Mouse (Mus musculus): Measurements from ENCODE around the gene Srgn. TPM values are rescaled to one million over a fixed set of nuclear protein-coding genes. Genes with fewer than 3 reads are reported as not detected.

The Srgn gene
- 199 TPM for polyA plus RNA-seq (2014; fragmentation: Illumina TruSeq; extraction: RNeasy Lipid Tissue Mini Kit (QIAGEN cat#74804); ENCODE audit: insufficient read depth, low read depth, low replicate concordance)

DNA sequence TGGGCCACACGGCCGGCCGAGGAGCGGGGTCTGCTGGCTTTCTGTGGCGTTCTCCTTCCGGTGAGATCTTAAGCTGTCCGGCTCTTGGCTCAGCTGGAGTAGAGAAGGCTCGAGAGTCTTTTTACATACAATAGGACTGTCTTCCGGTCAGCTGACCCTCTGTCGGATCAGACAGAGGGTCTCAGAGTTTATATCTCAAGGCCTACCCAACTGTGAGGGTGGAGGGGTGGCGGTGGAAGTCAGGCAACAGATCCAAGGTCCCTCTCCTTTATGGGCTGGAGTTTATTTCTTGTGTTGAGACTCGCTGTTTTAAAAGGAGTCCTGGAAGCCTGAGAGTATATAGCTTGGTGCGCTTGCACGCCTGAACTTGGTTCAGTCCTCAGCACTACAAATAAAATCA is at the start of gene Srgn:
Gene Srgn, minus strand, starts transcription at position 101 of the 400 bp plus-strand sequence.

DNA sequence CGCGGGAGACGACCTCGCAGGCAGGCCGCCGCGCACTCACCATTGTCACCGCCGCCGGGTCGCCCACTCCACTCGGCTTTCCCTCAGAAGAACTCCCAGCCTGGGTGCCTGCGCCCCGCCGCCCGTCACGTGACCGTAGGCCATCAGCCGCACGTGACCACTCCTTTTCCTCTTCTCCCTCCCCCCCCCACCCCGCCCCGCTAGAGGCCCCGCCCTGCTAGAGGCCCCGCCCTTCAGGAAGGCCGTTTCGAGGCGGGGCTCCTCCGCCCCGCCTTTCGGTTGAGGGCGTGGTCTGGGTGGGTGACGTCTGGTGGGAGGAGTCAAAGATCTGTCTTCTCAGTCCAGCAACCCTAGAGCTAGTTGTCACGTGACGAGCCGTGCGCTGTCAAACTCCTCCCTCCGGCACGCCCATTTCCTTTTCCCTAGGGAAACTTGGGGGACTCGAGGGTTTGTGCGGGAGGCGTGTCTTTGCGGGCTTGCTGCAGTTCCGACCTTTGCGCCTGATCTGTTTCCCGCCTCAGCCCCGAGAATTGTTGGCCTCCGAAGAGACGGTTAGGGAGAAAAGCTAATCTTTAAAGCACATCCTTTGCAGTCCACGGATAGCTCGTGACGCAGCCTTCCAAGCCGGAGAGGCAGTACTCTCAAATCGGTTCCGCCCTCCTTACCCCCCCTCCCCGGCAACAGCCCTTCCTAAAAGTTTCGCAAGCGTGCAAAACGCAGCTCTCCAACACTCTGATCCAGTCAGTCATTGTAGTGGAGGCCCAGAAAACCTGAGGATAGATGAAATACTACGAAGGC is 40.4 kb downstream of the Srgn start, which contains the start of gene Vps26a:
Gene Vps26a, minus strand, starts transcription at position 188 of the 798 bp plus-strand sequence.

DNA sequence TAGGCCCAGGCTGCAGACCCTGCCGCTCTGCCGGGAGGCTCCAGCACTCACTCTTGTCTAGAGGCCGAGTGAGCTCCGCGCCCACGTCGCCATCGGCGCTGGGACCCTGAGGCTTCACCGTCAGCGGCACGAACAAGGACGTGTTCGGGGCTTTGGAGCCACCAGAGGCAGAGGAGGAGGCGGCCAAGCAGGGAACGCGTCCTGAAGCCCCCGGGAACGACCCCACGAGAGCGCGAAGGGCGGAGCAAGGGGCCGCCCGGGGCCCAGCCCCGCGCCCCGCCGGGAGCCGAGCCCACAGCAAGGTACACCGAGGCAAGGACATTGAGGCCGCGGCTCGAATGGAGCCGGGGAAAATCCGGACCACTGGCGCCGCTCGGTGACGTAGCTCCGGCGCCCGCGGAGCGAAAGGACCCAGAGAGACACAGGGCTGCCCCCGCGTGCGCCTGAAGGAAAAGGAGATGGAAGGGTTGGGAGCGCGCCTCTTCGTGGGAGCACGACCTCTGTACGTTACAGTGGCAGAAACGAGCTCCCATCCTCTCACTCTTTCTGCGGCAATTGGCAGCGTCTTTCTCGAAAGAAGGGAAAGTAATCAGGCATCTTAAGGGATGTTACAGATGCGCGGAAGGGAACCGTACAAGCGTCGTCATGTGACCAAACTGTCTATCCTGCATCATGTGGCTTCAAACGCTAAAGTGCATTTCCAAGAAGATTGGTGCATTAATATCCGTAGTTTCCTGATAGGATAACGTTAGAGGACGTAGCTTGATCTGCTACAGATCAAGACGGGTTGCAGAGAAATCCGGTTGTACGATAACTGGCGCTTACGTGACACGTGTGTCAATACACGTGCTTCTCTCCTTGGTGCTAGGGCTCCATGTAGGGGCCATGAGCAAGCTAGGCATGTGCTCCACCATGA is 77.6 kb downstream of the Srgn start, which contains the start of the genes 4930507D05Rik and Supv3l1:
Gene 4930507D05Rik, plus strand, starts transcription at position 126 of the 916 bp plus-strand sequence.
Gene Supv3l1, minus strand, starts transcription at position 375 of the 916 bp plus-strand sequence.

Other genes with a start within 250 kb of the Srgn start
- gene Hk1, start 147.5 kb downstream of the Srgn start, polyA plus RNA-seq (2014; fragmentation: Illumina TruSeq; extraction: RNeasy Lipid Tissue Mini Kit (QIAGEN cat#74804); ENCODE audit: insufficient read depth, low read depth, low replicate concordance): 17.9 TPM
- gene Hkdc1, start 105.0 kb downstream of the Srgn start, polyA plus RNA-seq (2014; fragmentation: Illumina TruSeq; extraction: RNeasy Lipid Tissue Mini Kit (QIAGEN cat#74804); ENCODE audit: insufficient read depth, low read depth, low replicate concordance): 3.0 TPM
- gene 4930507D05Rik, start 78.0 kb downstream of the Srgn start, polyA plus RNA-seq (2014; fragmentation: Illumina TruSeq; extraction: RNeasy Lipid Tissue Mini Kit (QIAGEN cat#74804); ENCODE audit: insufficient read depth, low read depth, low replicate concordance): not detected
- 8.4 TPM for gene Supv3l1, start 77.7 kb downstream of the Srgn start, polyA plus RNA-seq (2014; fragmentation: Illumina TruSeq; extraction: RNeasy Lipid Tissue Mini Kit (QIAGEN cat#74804); ENCODE audit: insufficient read depth, low read depth, low replicate concordance)
- 33.3 TPM for gene Vps26a, start 40.6 kb downstream of the Srgn start, polyA plus RNA-seq (2014; fragmentation: Illumina TruSeq; extraction: RNeasy Lipid Tissue Mini Kit (QIAGEN cat#74804); ENCODE audit: insufficient read depth, low read depth, low replicate concordance)
- gene Kif1bp, start 51.0 kb upstream of the Srgn start, polyA plus RNA-seq (2014; fragmentation: Illumina TruSeq; extraction: RNeasy Lipid Tissue Mini Kit (QIAGEN cat#74804); ENCODE audit: insufficient read depth, low read depth, low replicate concordance): 24.5 TPM
- 16.6 TPM for gene Ddx21, start 74.8 kb upstream of the Srgn start, polyA plus RNA-seq (2014; fragmentation: Illumina TruSeq; extraction: RNeasy Lipid Tissue Mini Kit (QIAGEN cat#74804); ENCODE audit: insufficient read depth, low read depth, low replicate concordance)
- 53.1 TPM for gene Ddx50, start 123.8 kb upstream of the Srgn start, polyA plus RNA-seq (2014; fragmentation: Illumina TruSeq; extraction: RNeasy Lipid Tissue Mini Kit (QIAGEN cat#74804); ENCODE audit: insufficient read depth, low read depth, low replicate concordance)
- 3.1 TPM for gene Stox1, start 198.7 kb upstream of the Srgn start, polyA plus RNA-seq (2014; fragmentation: Illumina TruSeq; extraction: RNeasy Lipid Tissue Mini Kit (QIAGEN cat#74804); ENCODE audit: insufficient read depth, low read depth, low replicate concordance)